Mouse (Mus musculus): ENCODE measurements around the gene Cygb. TPM values are rescaled to one million over a fixed set of nuclear protein-coding genes. Genes with fewer than 3 reads are reported as not detected.

Gene Cygb
- total and polyA plus RNA-seq, 3 experiments, result not detected

- no peaks in the 10 kb centered on the region for H3K79me2 ChIP-seq (replicated peaks; ENCODE audit: control insufficient read depth, extremely low read depth, insufficient read depth, poor library complexity, severe bottlenecking)
- peaks cover 88 to 99% of the 10 kb centered on the region in 2 experiments for H3K36me3 ChIP-seq (replicated peaks in 1 of 2; ENCODE audit: control insufficient read depth in 1 of 2, insufficient read depth in 1 of 2, low read length in 1 of 2)
- H3K9me3 ChIP-seq (replicated peaks; ENCODE audit: low read length), result no peaks in the 10 kb centered on the region
- dilution Hi-C loops (cut with MboI; ENCODE audit: extremely low pct_ligation_motif_present, extremely low pct_unique_long_range_greater_than_20kb, low sequenced_read_pairs), result no loop called here
- no peak overlapping the region for H3K4me3 ChIP-seq (replicated peaks in 1 of 3; ENCODE audit: low read depth in 2 of 3, low read length in 2 of 3, poor library complexity in 1 of 3)
- in situ Hi-C loops (cut with MboI; ENCODE audit: low pct_ligation_motif_present, low pct_unique_long_range_greater_than_20kb, low sequenced_read_pairs), result no loop called here
- H3K9ac ChIP-seq (ENCODE audit: insufficient read depth, low read depth), result no peak overlapping the region
- H3K27ac ChIP-seq (ENCODE audit: insufficient read depth, low read depth), result no peak overlapping the region
- peaks cover 1 to 6% of the 10 kb centered on the region in 2 experiments; a peak in 2 of 4 replicates for H3K4me1 ChIP-seq (ENCODE audit: control insufficient read depth in 1 of 2, insufficient read depth in 2 of 2)
- DNase-seq (ENCODE audit: extremely low read depth), result no peak
- TF ChIP-seq RAD21 (IDR thresholded peaks at IDR 0.05; ENCODE audit: low read depth, low read length) (no peak), EP300 (IDR thresholded peaks at IDR 0.05; ENCODE audit: low read length) (no peak), USF2 (conservative IDR thresholded peaks at IDR 0.05; ENCODE audit: low read depth, low read length) (no peak), CTCF (conservative IDR thresholded peaks at IDR 0.05 in 1 of 2, IDR thresholded peaks at IDR 0.05 in 1 of 2; ENCODE audit: low read depth in 2 of 2, low read length in 2 of 2) (no peak), GABPA (IDR thresholded peaks at IDR 0.05; ENCODE audit: insufficient replicate concordance, low read depth, low read length) (no peak), NELFE (IDR thresholded peaks at IDR 0.05; ENCODE audit: low read depth, low read length) (no peak), POLR2AphosphoS2 (IDR thresholded peaks at IDR 0.05; ENCODE audit: low read depth, low read length) (no peak), IRF4 (IDR thresholded peaks at IDR 0.05; ENCODE audit: low read depth, low read length) (no peak)
- H3K27me3 ChIP-seq (replicated peaks), result no peaks in the 10 kb centered on the region
- no peak overlapping the region for H3K4me2 ChIP-seq (ENCODE audit: insufficient read depth, low read depth, poor library complexity, severe bottlenecking)
These were observed 52.1 kb downstream of the Cygb start for GRCm38 (mm10) chr11:116602043-116602442.

GRCm38 (mm10) chr11:116601166-116601565 lies 52.9 kb downstream of the Cygb start:
- H3K4me1 ChIP-seq (ENCODE audit: control insufficient read depth in 1 of 2, insufficient read depth in 2 of 2), result no peaks in the 10 kb centered on the region; a peak in 1 of 4 replicates
- in situ Hi-C loops (cut with MboI; ENCODE audit: low pct_ligation_motif_present, low pct_unique_long_range_greater_than_20kb, low sequenced_read_pairs), result no loop called here

GRCm38 (mm10) chr11:116599230-116599629 lies 54.9 kb downstream of the Cygb start:
- in situ Hi-C loops (cut with MboI; ENCODE audit: low pct_ligation_motif_present, low pct_unique_long_range_greater_than_20kb, low sequenced_read_pairs), result no loop called here

More at GRCm38 (mm10) chr11:116601166-116601565, 52.9 kb downstream of the Cygb start:
- dilution Hi-C loops (cut with MboI; ENCODE audit: extremely low pct_ligation_motif_present, extremely low pct_unique_long_range_greater_than_20kb, low sequenced_read_pairs), result no loop called here
- H3K4me2 ChIP-seq (ENCODE audit: insufficient read depth, low read depth, poor library complexity, severe bottlenecking), result no peak overlapping the region
- no peak overlapping the region for H3K27ac ChIP-seq (ENCODE audit: insufficient read depth, low read depth)
- no peaks in the 10 kb centered on the region for H3K27me3 ChIP-seq (replicated peaks)
- no peak overlapping the region for H3K4me3 ChIP-seq (replicated peaks in 1 of 3; ENCODE audit: low read depth in 2 of 3, low read length in 2 of 3, poor library complexity in 1 of 3)
- H3K36me3 ChIP-seq (replicated peaks in 1 of 2; ENCODE audit: control insufficient read depth in 1 of 2, insufficient read depth in 1 of 2, low read length in 1 of 2), result peaks cover 85 to 98% of the 10 kb centered on the region in 2 experiments
- no peaks in the 10 kb centered on the region for H3K79me2 ChIP-seq (replicated peaks; ENCODE audit: control insufficient read depth, extremely low read depth, insufficient read depth, poor library complexity, severe bottlenecking)
- H3K9me3 ChIP-seq (replicated peaks; ENCODE audit: low read length), result no peaks in the 10 kb centered on the region
- TF ChIP-seq MXI1 (IDR thresholded peaks at IDR 0.05; ENCODE audit: low read depth, low read length) (no peak), HCFC1 (IDR thresholded peaks at IDR 0.05; ENCODE audit: low read depth, low read length) (no peak), NRF1 (IDR thresholded peaks at IDR 0.05; ENCODE audit: low read depth, low read length) (no peak), UBTF (IDR thresholded peaks at IDR 0.05; ENCODE audit: low read depth, low read length) (no peak), CHD1 (IDR thresholded peaks at IDR 0.05; ENCODE audit: low read depth, low read length) (no peak), JUN (IDR thresholded peaks at IDR 0.05; ENCODE audit: insufficient read depth, low read depth, low read length) (no peak), KAT2A (IDR thresholded peaks at IDR 0.05; ENCODE audit: insufficient replicate concordance, low read length) (no peak), PAX5 (IDR thresholded peaks at IDR 0.05; ENCODE audit: low read length) (no peak), ZC3H11A (IDR thresholded peaks at IDR 0.05; ENCODE audit: low read depth, low read length) (no peak), MAZ (IDR thresholded peaks at IDR 0.05; ENCODE audit: low read depth, low read length) (no peak), MYC (IDR thresholded peaks at IDR 0.05; ENCODE audit: low read depth, low read length) (no peak), TCF12 (IDR thresholded peaks at IDR 0.05; ENCODE audit: low read depth, low read length) (no peak), CHD2 (IDR thresholded peaks at IDR 0.05; ENCODE audit: low read length) (no peak), POLR2AphosphoS2 (IDR thresholded peaks at IDR 0.05; ENCODE audit: low read depth, low read length) (no peak), RCOR1 (conservative IDR thresholded peaks at IDR 0.05; ENCODE audit: low read depth, low read length) (no peak), ZMIZ1 (IDR thresholded peaks at IDR 0.05; ENCODE audit: low read depth, low read length) (no peak), BHLHE40 (IDR thresholded peaks at IDR 0.05; ENCODE audit: low read depth, low read length) (no peak)
- no peak overlapping the region for H3K9ac ChIP-seq (ENCODE audit: insufficient read depth, low read depth)
- no peak for DNase-seq (ENCODE audit: extremely low read depth)

More at GRCm38 (mm10) chr11:116599230-116599629, 54.9 kb downstream of the Cygb start:
- Histone ChIP-seq H3K36me3 (replicated peaks in 1 of 2; ENCODE audit: control insufficient read depth in 1 of 2, insufficient read depth in 1 of 2, low read length in 1 of 2) (peaks cover 65 to 86% of the 10 kb centered on the region in 2 experiments), H3K27ac (ENCODE audit: insufficient read depth, low read depth) (no peak overlapping the region), H3K27me3 (replicated peaks) (no peaks in the 10 kb centered on the region), H3K79me2 (replicated peaks; ENCODE audit: control insufficient read depth, extremely low read depth, insufficient read depth, poor library complexity, severe bottlenecking) (no peaks in the 10 kb centered on the region), H3K9ac (ENCODE audit: insufficient read depth, low read depth) (no peak overlapping the region), H3K4me2 (ENCODE audit: insufficient read depth, low read depth, poor library complexity, severe bottlenecking) (no peak overlapping the region), H3K4me1 (ENCODE audit: control insufficient read depth in 1 of 2, insufficient read depth in 2 of 2) (no peaks in the 10 kb centered on the region), H3K4me3 (replicated peaks in 1 of 3; ENCODE audit: low read depth in 2 of 3, low read length in 2 of 3, poor library complexity in 1 of 3) (no peak overlapping the region), H3K9me3 (replicated peaks; ENCODE audit: low read length) (no peaks in the 10 kb centered on the region)
- dilution Hi-C loops (cut with MboI; ENCODE audit: extremely low pct_ligation_motif_present, extremely low pct_unique_long_range_greater_than_20kb, low sequenced_read_pairs), result no loop called here
- TF ChIP-seq BHLHE40 (IDR thresholded peaks at IDR 0.05; ENCODE audit: low read depth, low read length), result no peak
- TF ChIP-seq MYC (IDR thresholded peaks at IDR 0.05; ENCODE audit: low read depth, low read length), result no peak
- no peak for TF ChIP-seq SMC3 (IDR thresholded peaks at IDR 0.05; ENCODE audit: low read depth, low read length)
- TF ChIP-seq IRF4 (IDR thresholded peaks at IDR 0.05; ENCODE audit: low read depth, low read length), result no peak
- no peak for TF ChIP-seq MAFK (IDR thresholded peaks at IDR 0.05; ENCODE audit: insufficient replicate concordance, low read length)
- TF ChIP-seq RCOR1 (conservative IDR thresholded peaks at IDR 0.05; ENCODE audit: low read depth, low read length), result no peak
- no peak for TF ChIP-seq MEF2A (IDR thresholded peaks at IDR 0.05; ENCODE audit: borderline replicate concordance, low read depth, low read length)
- TF ChIP-seq JUND (conservative IDR thresholded peaks at IDR 0.05; ENCODE audit: low read depth, low read length), result no peak
- no peak for TF ChIP-seq POLR2AphosphoS2 (IDR thresholded peaks at IDR 0.05; ENCODE audit: low read depth, low read length)
- no peak for TF ChIP-seq ETS1 (conservative IDR thresholded peaks at IDR 0.05; ENCODE audit: low read depth, low read length)
- no peak for TF ChIP-seq USF1 (IDR thresholded peaks at IDR 0.05; ENCODE audit: low read depth, low read length)
- no peak for DNase-seq (ENCODE audit: extremely low read depth)
